Mouse (Mus musculus): Measurements from ENCODE around the gene Yy1.

- TF ChIP-seq POLR2A (IDR thresholded peaks at IDR 0.05; ENCODE audit: insufficient read depth, low read length), result no peak
- TF ChIP-seq CTCF (IDR thresholded peaks at IDR 0.05; ENCODE audit: low read depth, low read length), result no peak
Observed at GRCm38 (mm10) chr12:108760016-108760415, 32.8 kb upstream of the Yy1 start.
